Comparison of ENCODE assay signal across 17 mouse cellular contexts in genomic region chr2:60696559-60696958, GRCm38 (mm10). TPM values are rescaled to one million over a fixed set of nuclear protein-coding genes. Genes with fewer than 3 reads are reported as not detected.
DNase-seq lines count a peak whose midpoint lies in the region; ATAC-seq and TF ChIP-seq lines count a peak whose summit lies in the region.
"Had no signal": no experiment of that assay in that cellular context is flagged by ENCODE, and none has a peak within 500 bp of the region (broad histone marks: within the 10 kb centered on the region; RNA-seq: fewer than 3 reads in every experiment).

No protein-coding gene starts in this region.

- peak overlapping the region; percentile 54 for H3K27ac ChIP-seq in lung, embryonic 15.5 days
- 0 out of 2 replicates have a peak overlapping the region, but pooled peaks have one; percentile 29 for H3K27ac ChIP-seq in intestine, embryonic 15.5 days
- no peak overlapping the region for H3K27ac ChIP-seq in intestine, postnatal 0 days (ENCODE audit: low read depth, low read length)
- H3K27ac ChIP-seq: embryonic facial prominence, embryonic 10.5 days; forebrain, embryonic 10.5 days; hindbrain, embryonic 12.5 days had no signal

- H3K4me2 ChIP-seq in lung, embryonic 15.5 days: no peak overlapping the region
- H3K4me2 ChIP-seq in intestine, embryonic 15.5 days (replicated peaks): no peak overlapping the region
- H3K4me2 ChIP-seq in intestine, postnatal 0 days (replicated peaks; ENCODE audit: low read depth): no peak overlapping the region
- H3K4me2 ChIP-seq: heart, embryonic 13.5 days; hindbrain, embryonic 12.5 days had no signal

- no peaks in the 10 kb centered on the region for H3K9me3 ChIP-seq in lung, embryonic 15.5 days
- no peaks in the 10 kb centered on the region for H3K9me3 ChIP-seq in intestine, embryonic 15.5 days
- H3K9me3 ChIP-seq in intestine, postnatal 0 days (ENCODE audit: control insufficient read depth): no peaks in the 10 kb centered on the region
- H3K9me3 ChIP-seq: embryonic facial prominence, embryonic 10.5 days; forebrain, embryonic 10.5 days; heart, embryonic 13.5 days; hindbrain, embryonic 12.5 days had no signal

- WGBS in lung, embryonic 15.5 days: 92% methylated on average over 6 of the region's 6 CpGs
- WGBS in intestine, embryonic 15.5 days: 88% methylated on average over 6 of the region's 6 CpGs
- WGBS in intestine, postnatal 0 days: 92% methylated on average over 6 of the region's 6 CpGs

- no peak for DNase-seq in lung, postnatal 25 days (ENCODE audit: low spot score)
- DNase-seq in yolk sac, embryonic 10.5 days (ENCODE audit: low spot score): no peak
- DNase-seq in heart, adult 11 months: no peak
- DNase-seq: adrenal gland, postnatal 36 days; cerebellum, adult 2 months; cerebellum, postnatal 10 days; gastrocnemius, postnatal 14 days; heart, postnatal 4 days had no signal

- no peak overlapping the region for H3K9ac ChIP-seq in lung, embryonic 15.5 days
- H3K9ac ChIP-seq in intestine, embryonic 15.5 days: no peak overlapping the region
- no peak overlapping the region for H3K9ac ChIP-seq in intestine, postnatal 0 days (ENCODE audit: low read depth, low read length)
- H3K9ac ChIP-seq: heart, embryonic 13.5 days; hindbrain, embryonic 12.5 days had no signal

- H3K27me3 ChIP-seq in lung, embryonic 15.5 days: no peaks in the 10 kb centered on the region
- no peaks in the 10 kb centered on the region for H3K27me3 ChIP-seq in intestine, embryonic 15.5 days (replicated peaks)
- no peaks in the 10 kb centered on the region for H3K27me3 ChIP-seq in intestine, postnatal 0 days (replicated peaks; ENCODE audit: control insufficient read depth, insufficient read depth, low read length)
- H3K27me3 ChIP-seq: heart, embryonic 13.5 days; hindbrain, embryonic 12.5 days had no signal

- H3K4me1 ChIP-seq in lung, embryonic 15.5 days: peaks cover 45% of the 10 kb centered on the region
- peaks cover 28% of the 10 kb centered on the region for H3K4me1 ChIP-seq in intestine, embryonic 15.5 days (replicated peaks)
- peaks cover 3% of the 10 kb centered on the region; the same call in 1 of the 2 replicates for H3K4me1 ChIP-seq in intestine, postnatal 0 days (replicated peaks; ENCODE audit: control insufficient read depth, insufficient read depth, low read length)

- no peak; the same call in 1 of the 2 replicates for TF ChIP-seq CTCF in intestine, postnatal 0 days (IDR thresholded peaks at IDR 0.05; ENCODE audit: low read depth)

- ATAC-seq in lung, embryonic 15.5 days (ENCODE audit: borderline replicate concordance, extremely low read depth, low FRiP score, low TSS enrichment): no peak
- ATAC-seq in intestine, embryonic 15.5 days: peak; percentile 68
- ATAC-seq in intestine, postnatal 0 days: peak; percentile 53; the same call in 1 of the 2 replicates
- ATAC-seq: forebrain, embryonic 16.5 days had no signal

- H3K4me3 ChIP-seq in lung, embryonic 15.5 days: no peak overlapping the region
- no peak overlapping the region for H3K4me3 ChIP-seq in intestine, embryonic 15.5 days (replicated peaks)
- no peak overlapping the region for H3K4me3 ChIP-seq in intestine, postnatal 0 days (ENCODE audit: low read depth, low read length)
- H3K4me3 ChIP-seq: embryonic facial prominence, embryonic 10.5 days; forebrain, embryonic 10.5 days; heart, embryonic 13.5 days; hindbrain, embryonic 12.5 days had no signal

- no peaks in the 10 kb centered on the region for H3K36me3 ChIP-seq in lung, embryonic 15.5 days
- no peaks in the 10 kb centered on the region for H3K36me3 ChIP-seq in intestine, embryonic 15.5 days
- no peaks in the 10 kb centered on the region for H3K36me3 ChIP-seq in intestine, postnatal 0 days (ENCODE audit: control insufficient read depth, insufficient read depth)
- H3K36me3 ChIP-seq: embryonic facial prominence, embryonic 10.5 days; forebrain, embryonic 10.5 days; heart, embryonic 13.5 days; hindbrain, embryonic 12.5 days had no signal

RNA-seq across cellular contexts. Expression of gene Itgb6, which starts 25.9 kb away (rescaled TPM):
- 6.4 and 7.3 TPM in 2 replicates for polyA plus RNA-seq in lung, embryonic 15.5 days (2015; fragmentation: Nextera tagmentation; extraction: Ambion mirVana)
- 8.8 and 9.0 TPM in 2 replicates for polyA plus RNA-seq in intestine, embryonic 15.5 days (2015; fragmentation: Nextera tagmentation; extraction: Ambion mirVana)
- 10.8 and 11.9 TPM in 2 replicates for polyA plus RNA-seq in intestine, postnatal 0 days (2015; fragmentation: Nextera tagmentation; extraction: Ambion mirVana)
- polyA plus RNA-seq: adrenal gland, adult 2 months; forebrain, embryonic 16.5 days had no signal
